Mouse (Mus musculus): Measurements from ENCODE around the gene Ptprs.

- TF ChIP-seq POLR2A (IDR thresholded peaks at IDR 0.05; ENCODE audit: insufficient read depth, low read depth, low read length) (no peak), CTCF (IDR thresholded peaks at IDR 0.05; ENCODE audit: insufficient read depth, low read depth, low read length) (no peak)
Measured at GRCm38 (mm10) chr17:56424726-56425583, 51.3 kb downstream of the Ptprs start.

Data from olfactory bulb, adult 2 months (tissue).